Mouse (Mus musculus): ENCODE measurements around the gene Abhd17a.

GRCm38 (mm10) chr10:80606737-80607350, 16.7 kb upstream of the Abhd17a start:
- TF ChIP-seq POLR2A (IDR thresholded peaks at IDR 0.05; ENCODE audit: borderline replicate concordance, insufficient read depth, low read length) = no peak
- no peak for TF ChIP-seq CTCF (IDR thresholded peaks at IDR 0.05; ENCODE audit: borderline replicate concordance, insufficient read depth, low read depth, low read length)

Data from cerebellum, adult 2 months (tissue).